Mouse (Mus musculus): ENCODE measurements around the gene Ndst4. TPM values are rescaled to one million over a fixed set of nuclear protein-coding genes. Genes with fewer than 3 reads are reported as not detected.

Ndst4 gene
- polyA plus RNA-seq, 1 experiment: not detected

GRCm38 (mm10) chr3:125655009-125655635, 251.2 kb downstream of the Ndst4 start:
- no peaks in the 10 kb centered on the region for H3K4me1 ChIP-seq
- TF ChIP-seq GATA1 (IDR thresholded peaks at IDR 0.05; ENCODE audit: borderline replicate concordance, low read length): no peak
- TF ChIP-seq FLI1 (IDR thresholded peaks at IDR 0.05; ENCODE audit: low read length): no peak
- no peak overlapping the region for H3K4me3 ChIP-seq (replicated peaks)
- no peaks in the 10 kb centered on the region for H3K36me3 ChIP-seq (replicated peaks; ENCODE audit: low read length)
- no peaks in the 10 kb centered on the region for H3K9me3 ChIP-seq
- no peaks in the 10 kb centered on the region for H3K27me3 ChIP-seq (replicated peaks)

- Histone ChIP-seq H3K4me3 (replicated peaks) (no peak overlapping the region), H3K9me3 (no peaks in the 10 kb centered on the region), H3K4me1 (no peaks in the 10 kb centered on the region), H3K27me3 (replicated peaks) (no peaks in the 10 kb centered on the region), H3K36me3 (replicated peaks; ENCODE audit: low read length) (no peaks in the 10 kb centered on the region)
- TF ChIP-seq GATA1 (IDR thresholded peaks at IDR 0.05; ENCODE audit: borderline replicate concordance, low read length) (no peak), FLI1 (IDR thresholded peaks at IDR 0.05; ENCODE audit: low read length) (no peak)
Observed at GRCm38 (mm10) chr3:125660114-125660717, 256.3 kb downstream of the Ndst4 start.

GRCm38 (mm10) chr3:125660884-125661532, 257.1 kb downstream of the Ndst4 start:
- H3K4me3 ChIP-seq (replicated peaks): no peak overlapping the region
- no peak for TF ChIP-seq FLI1 (IDR thresholded peaks at IDR 0.05; ENCODE audit: low read length)
- no peak for TF ChIP-seq GATA1 (IDR thresholded peaks at IDR 0.05; ENCODE audit: borderline replicate concordance, low read length)
- no peaks in the 10 kb centered on the region for H3K9me3 ChIP-seq
- no peaks in the 10 kb centered on the region for H3K4me1 ChIP-seq
- no peaks in the 10 kb centered on the region for H3K27me3 ChIP-seq (replicated peaks)
- H3K36me3 ChIP-seq (replicated peaks; ENCODE audit: low read length): no peaks in the 10 kb centered on the region

- H3K36me3 ChIP-seq (replicated peaks; ENCODE audit: low read length): no peaks in the 10 kb centered on the region
- no peaks in the 10 kb centered on the region for H3K27me3 ChIP-seq (replicated peaks)
- TF ChIP-seq GATA1 (IDR thresholded peaks at IDR 0.05; ENCODE audit: borderline replicate concordance, low read length) (no peak), FLI1 (IDR thresholded peaks at IDR 0.05; ENCODE audit: low read length) (no peak)
- H3K9me3 ChIP-seq: peaks cover 2% of the 10 kb centered on the region; the same call in 1 of the 2 replicates
- H3K4me3 ChIP-seq (replicated peaks): no peak overlapping the region
- H3K4me1 ChIP-seq: no peaks in the 10 kb centered on the region
Observed at GRCm38 (mm10) chr3:125673997-125674794, 270.3 kb downstream of the Ndst4 start.

GRCm38 (mm10) chr3:125675211-125675896, 271.5 kb downstream of the Ndst4 start:
- Histone ChIP-seq H3K4me1 (no peaks in the 10 kb centered on the region), H3K4me3 (replicated peaks) (no peak overlapping the region), H3K36me3 (replicated peaks; ENCODE audit: low read length) (no peaks in the 10 kb centered on the region), H3K9me3 (peaks cover 2% of the 10 kb centered on the region; the same call in 1 of the 2 replicates), H3K27me3 (replicated peaks) (no peaks in the 10 kb centered on the region)
- no peak for TF ChIP-seq FLI1 (IDR thresholded peaks at IDR 0.05; ENCODE audit: low read length)
- no peak for TF ChIP-seq GATA1 (IDR thresholded peaks at IDR 0.05; ENCODE audit: borderline replicate concordance, low read length)

- Histone ChIP-seq H3K36me3 (replicated peaks; ENCODE audit: low read length) (no peaks in the 10 kb centered on the region), H3K9me3 (peaks cover 5% of the 10 kb centered on the region; the same call in 1 of the 2 replicates), H3K4me1 (no peaks in the 10 kb centered on the region), H3K27me3 (replicated peaks) (no peaks in the 10 kb centered on the region), H3K4me3 (replicated peaks) (no peak overlapping the region)
- TF ChIP-seq FLI1 (IDR thresholded peaks at IDR 0.05; ENCODE audit: low read length) (no peak), GATA1 (IDR thresholded peaks at IDR 0.05; ENCODE audit: borderline replicate concordance, low read length) (no peak)
Observed at GRCm38 (mm10) chr3:125678924-125679323, 275.0 kb downstream of the Ndst4 start.

- Histone ChIP-seq H3K4me1 (no peaks in the 10 kb centered on the region), H3K4me3 (replicated peaks) (no peak overlapping the region), H3K27me3 (replicated peaks) (no peaks in the 10 kb centered on the region), H3K36me3 (replicated peaks; ENCODE audit: low read length) (no peaks in the 10 kb centered on the region), H3K9me3 (peaks cover 5% of the 10 kb centered on the region; the same call in 1 of the 2 replicates)
- TF ChIP-seq FLI1 (IDR thresholded peaks at IDR 0.05; ENCODE audit: low read length) (no peak), GATA1 (IDR thresholded peaks at IDR 0.05; ENCODE audit: borderline replicate concordance, low read length) (no peak)
Observed at GRCm38 (mm10) chr3:125683460-125684230, 279.8 kb downstream of the Ndst4 start.

- 0 out of 2 replicates have a peak, but pooled peaks cover 3% of the 10 kb centered on the region for H3K9me3 ChIP-seq
- no peaks in the 10 kb centered on the region for H3K36me3 ChIP-seq (replicated peaks; ENCODE audit: low read length)
- no peaks in the 10 kb centered on the region for H3K4me1 ChIP-seq
- no peak overlapping the region for H3K4me3 ChIP-seq (replicated peaks)
- TF ChIP-seq FLI1 (IDR thresholded peaks at IDR 0.05; ENCODE audit: low read length) (no peak), GATA1 (IDR thresholded peaks at IDR 0.05; ENCODE audit: borderline replicate concordance, low read length) (no peak)
- no peaks in the 10 kb centered on the region for H3K27me3 ChIP-seq (replicated peaks)
Observed at GRCm38 (mm10) chr3:125684583-125684982, 280.7 kb downstream of the Ndst4 start.
